Mouse (Mus musculus) MEL (cell line): Measurements from ENCODE around the gene Cxcl17.

ENCODE experiments used
- CHD2 ChIP-seq: IDR thresholded peaks from 2 replicates; pipeline ENCODE4 v1.6.1; 2011; ENCODE audit warnings: low read length, improper control_type of control experiment
- JUND ChIP-seq: IDR thresholded peaks from 2 replicates; pipeline ENCODE4 v1.6.1; 2011; ENCODE audit warnings: low read depth, mild to moderate bottlenecking, improper control_type of control experiment, low read length
- TCF12 ChIP-seq: IDR thresholded peaks from 2 replicates; pipeline ENCODE4 v1.6.1; 2014; ENCODE audit warnings: low read depth, mild to moderate bottlenecking, inconsistent platforms, low read length, improper control_type of control experiment, moderate library complexity

- TF ChIP-seq JUND (no peak), TCF12 (no peak), CHD2 (no peak)
These were observed 21.3 kb upstream of the Cxcl17 start for GRCm38 (mm10) chr7:25433781-25434560.
